Mouse (Mus musculus) cerebellum, adult 2 months (tissue): ENCODE data around the gene Mylpf. TPM values are rescaled to one million over a fixed set of nuclear protein-coding genes. Genes with fewer than 3 reads are reported as not detected.

Source experiments
- DNase-seq, 2 experiments: peaks; one replicate each; pipeline ENCODE4 v3.0.0; 2021
- H3K27ac ChIP-seq: fragments of 200-500 bp; 2 replicates; pipeline ENCODE4 v1.5.1; 2012; ENCODE audit warnings: low read length, control low read depth, inconsistent platforms; ENCODE audit not compliant: insufficient read depth
- H3K27me3 ChIP-seq: fragments of 200-500 bp; 2 replicates; pipeline ENCODE4 v1.6.1; 2012; ENCODE audit warnings: inconsistent platforms, mild to moderate bottlenecking, low read length, moderate library complexity; ENCODE audit not compliant: control insufficient read depth, insufficient read depth
- H3K4me1 ChIP-seq: fragments of 200-500 bp; 2 replicates; pipeline ENCODE4 v1.6.1; 2011; ENCODE audit warnings: low read length; ENCODE audit not compliant: control insufficient read depth, insufficient read depth
- H3K4me3 ChIP-seq: fragments of 200-500 bp; replicated peaks from 2 replicates; pipeline ENCODE3; 2011; ENCODE audit warnings: mild to moderate bottlenecking, low read depth, low read length, control low read depth; ENCODE audit not compliant: insufficient read depth
- CTCF ChIP-seq: fragments of 200-500 bp; IDR thresholded peaks from 2 replicates; pipeline ENCODE4 v1.5.1; 2011; ENCODE audit warnings: low read depth, mild to moderate bottlenecking, control low read depth, low read length, moderate library complexity, borderline replicate concordance; ENCODE audit not compliant: insufficient read depth
- POLR2A ChIP-seq: fragments of 200-500 bp; IDR thresholded peaks from 2 replicates; pipeline ENCODE4 v1.6.1; 2011; ENCODE audit warnings: low read length, control low read depth, borderline replicate concordance; ENCODE audit not compliant: insufficient read depth
- WGBS: fragments of 180-500 bp; shearing (Covaris S2); methylation state at CpG from one replicate; pipeline ENCODE4 v1.1.7; 2018; 5-methylcytosine and 5-hydroxymethylcytosine counted together
- polyA plus RNA-seq: library from polyadenylated mRNA; depleted of rRNA; stranded (reverse); fragments of >200 nt; gene quantifications from 2 replicates; pipeline ENCODE4 v1.2.3, GENCODE M21; 2012

Mylpf gene
- polyA plus RNA-seq, 1 experiment, result 3.0 TPM

DNA sequence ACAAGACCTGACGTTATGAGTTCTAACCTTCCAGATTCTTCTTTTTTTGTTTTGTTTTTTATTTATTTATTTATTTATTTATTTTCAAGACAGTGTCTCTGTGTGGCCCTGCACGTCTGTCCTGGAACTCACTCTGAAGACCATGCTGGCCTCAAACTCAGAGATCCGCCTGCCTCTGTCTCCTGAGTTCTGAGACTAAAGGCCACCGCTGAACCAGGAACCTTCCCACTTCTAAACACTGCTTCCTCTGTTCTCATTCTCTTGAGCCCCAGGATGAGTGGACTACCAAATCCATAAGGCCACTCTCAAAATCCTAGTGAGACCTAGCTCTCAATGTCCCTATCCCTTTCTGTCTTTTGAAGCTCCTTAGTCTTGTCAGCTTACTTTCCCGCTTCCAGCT lies 1.2 kb downstream of the Mylpf start:
- Histone ChIP-seq H3K27me3 (no peaks in the 10 kb centered on the region), H3K4me3 (peak overlapping the region; percentile 3), H3K27ac (peak overlapping the region; percentile 71; the same call in 1 of the 2 replicates), H3K4me1 (peaks cover 6% of the 10 kb centered on the region; the same call in 1 of the 2 replicates)
- 72% methylated on average over 5 of the region's 5 CpGs for WGBS
- TF ChIP-seq POLR2A, result no peak
- TF ChIP-seq CTCF, result no peak
- DNase-seq, result no peak

DNA sequence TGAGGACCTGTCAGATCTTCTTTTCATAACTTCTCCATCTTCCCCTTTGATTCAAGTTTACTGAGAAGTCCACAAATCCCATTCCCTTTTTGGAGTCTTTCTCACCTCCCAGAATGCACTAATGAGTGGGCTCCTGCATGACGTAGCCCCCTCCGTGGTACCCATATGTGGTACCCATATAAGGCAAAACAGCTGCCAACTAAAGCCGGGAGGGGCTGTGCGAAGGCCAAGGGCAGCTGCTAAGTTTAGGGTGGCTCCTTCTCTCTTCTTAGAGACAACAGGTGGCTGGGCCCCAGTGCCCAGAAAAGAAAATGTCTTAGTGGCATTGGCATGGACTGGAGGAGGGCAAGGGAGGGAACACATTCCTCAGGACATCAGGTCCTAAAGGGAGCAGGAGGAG lies 1.6 kb downstream of the Mylpf start:
- no peak for TF ChIP-seq POLR2A
- no peak for TF ChIP-seq CTCF
- H3K27ac ChIP-seq, result 0 out of 2 replicates have a peak overlapping the region, but pooled peaks have one; percentile 71
- H3K4me3 ChIP-seq, result no peak overlapping the region
- H3K27me3 ChIP-seq, result no peaks in the 10 kb centered on the region
- H3K4me1 ChIP-seq, result peaks cover 6% of the 10 kb centered on the region; the same call in 1 of the 2 replicates
- DNase-seq, result no peak
- 26% methylated on average over 4 of the region's 4 CpGs for WGBS

DNA sequence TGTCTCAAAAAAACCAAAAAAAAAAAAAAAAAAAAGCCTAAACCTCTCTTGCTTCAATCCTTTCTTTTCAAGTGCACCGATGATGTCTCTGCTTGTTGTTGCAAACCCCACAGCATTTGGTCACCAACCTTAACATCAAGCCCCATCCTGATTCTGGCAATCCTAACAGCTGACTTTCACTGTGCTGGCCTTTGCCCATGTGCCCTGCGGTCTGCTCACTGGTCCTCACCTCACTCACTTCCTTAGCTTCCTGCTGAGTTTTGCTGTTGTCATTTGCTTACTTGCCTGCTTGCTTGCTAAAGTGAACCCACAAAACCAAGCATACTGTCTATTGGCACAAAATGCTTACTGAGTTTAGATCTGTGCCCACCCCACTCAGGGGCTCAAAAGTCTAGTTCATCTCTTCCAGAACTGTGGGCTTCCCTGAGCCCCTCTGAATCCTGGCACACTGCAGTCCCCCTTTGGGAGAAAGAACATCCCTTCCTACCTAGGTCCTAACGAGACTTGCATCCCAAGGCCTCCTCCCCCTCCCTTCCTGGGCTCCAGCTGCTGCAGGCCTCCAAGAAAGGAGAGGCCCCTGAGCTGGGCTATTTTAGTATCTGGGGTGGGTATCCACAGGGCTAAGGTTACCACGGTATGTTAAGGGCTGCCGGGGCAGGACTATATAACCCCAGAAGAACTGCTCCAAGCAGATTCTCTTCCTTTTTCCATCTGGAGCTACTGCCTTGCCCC lies 2.5 kb downstream of the Mylpf start:
- Histone ChIP-seq H3K27ac (no peak overlapping the region), H3K27me3 (no peaks in the 10 kb centered on the region), H3K4me3 (no peak overlapping the region), H3K4me1 (0 out of 2 replicates have a peak, but pooled peaks cover 4% of the 10 kb centered on the region)
- 70% methylated on average over 5 of the region's 5 CpGs for WGBS
- DNase-seq, result no peak
- no peak for TF ChIP-seq POLR2A
- no peak for TF ChIP-seq CTCF

GRCm38 (mm10) chr7:127212432-127213250 lies 4.0 kb downstream of the Mylpf start:
- no peak for TF ChIP-seq POLR2A
- no peak for TF ChIP-seq CTCF
- 89% methylated on average over 12 of the region's 12 CpGs for WGBS
- Histone ChIP-seq H3K27me3 (no peaks in the 10 kb centered on the region), H3K4me1 (no peaks in the 10 kb centered on the region), H3K27ac (no peak overlapping the region), H3K4me3 (no peak overlapping the region)
- no peak for DNase-seq

- H3K27me3 ChIP-seq, result no peaks in the 10 kb centered on the region
- H3K27ac ChIP-seq, result no peak overlapping the region
- TF ChIP-seq POLR2A (no peak), CTCF (peak; percentile 61; the same call in 1 of the 2 replicates)
- H3K4me3 ChIP-seq, result no peak overlapping the region
- DNase-seq, result peak in 1 of 2 experiments; percentile 53
- 29% methylated on average over 7 of the region's 7 CpGs for WGBS
- H3K4me1 ChIP-seq, result no peaks in the 10 kb centered on the region
Observed at GRCm38 (mm10) chr7:127213485-127213884, 4.8 kb downstream of the Mylpf start.

DNA sequence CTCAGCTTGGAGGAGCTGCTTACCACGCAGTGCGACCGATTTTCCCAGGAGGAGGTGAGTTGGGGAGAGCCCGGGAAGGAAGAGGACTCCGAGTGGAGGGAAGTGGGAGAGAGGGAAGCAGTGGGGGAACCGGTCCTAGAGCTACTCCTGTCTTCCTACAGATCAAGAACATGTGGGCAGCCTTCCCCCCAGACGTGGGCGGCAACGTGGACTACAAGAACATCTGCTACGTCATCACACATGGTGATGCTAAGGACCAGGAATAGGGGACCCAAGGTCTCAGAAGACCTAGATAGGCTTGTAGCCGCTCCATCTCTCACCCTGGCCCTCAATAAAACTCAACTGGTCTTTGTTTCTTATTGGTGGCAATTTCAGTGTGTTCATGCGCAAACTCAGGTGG lies 5.2 kb downstream of the Mylpf start:
- TF ChIP-seq POLR2A, result no peak
- no peak for TF ChIP-seq CTCF
- Histone ChIP-seq H3K27ac (no peak overlapping the region), H3K4me1 (no peaks in the 10 kb centered on the region), H3K27me3 (no peaks in the 10 kb centered on the region), H3K4me3 (no peak overlapping the region)
- WGBS, result 59% methylated on average over 12 of the region's 12 CpGs
- DNase-seq, result no peak

DNA sequence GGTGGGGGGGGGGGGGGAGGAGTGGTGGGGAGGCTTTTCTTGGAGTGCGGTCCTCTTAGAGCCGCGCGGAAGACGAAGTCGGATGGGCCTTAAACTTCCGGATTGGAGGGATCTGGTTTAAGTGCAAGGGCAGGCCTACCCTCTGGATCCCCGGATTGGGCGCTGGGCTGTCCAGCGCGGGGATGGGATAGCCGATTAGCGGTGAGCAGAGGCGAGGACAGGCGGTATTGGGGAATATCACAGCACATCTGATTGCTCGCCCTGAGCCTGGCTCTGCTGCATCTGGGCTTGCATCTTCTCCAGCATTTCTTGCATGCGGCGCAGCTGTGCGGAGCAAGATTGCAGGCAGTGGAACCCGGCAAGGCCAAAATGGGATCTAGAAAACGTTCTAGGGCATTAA lies 5.8 kb downstream of the Mylpf start:
- Histone ChIP-seq H3K4me1 (no peaks in the 10 kb centered on the region), H3K4me3 (peak overlapping the region; percentile 39), H3K27ac (no peak overlapping the region), H3K27me3 (no peaks in the 10 kb centered on the region)
- TF ChIP-seq CTCF (no peak), POLR2A (no peak)
- DNase-seq, result no peak
- WGBS, result 59% methylated on average over 21 of the region's 21 CpGs
